Comparison of ENCODE assay signal across 25 mouse cellular contexts in genomic region chr14:122548421-122548820, GRCm38 (mm10). TPM values are rescaled to one million over a fixed set of nuclear protein-coding genes. Genes with fewer than 3 reads are reported as not detected.
"Had no signal": no experiment of that assay in that cellular context is flagged by ENCODE, and none has a peak within 500 bp of the region (broad histone marks: within the 10 kb centered on the region; RNA-seq: fewer than 3 reads in every experiment).

No protein-coding gene starts in this region.

- ATAC-seq: inflammation-experienced regulatory T-cells, adult 6 months; intestine, embryonic 16.5 days had no signal

- H3K9me3 ChIP-seq: limb, embryonic 12.5 days; limb, embryonic 15.5 days; liver, embryonic 13.5 days had no signal

- H3K9ac ChIP-seq: limb, embryonic 12.5 days; limb, embryonic 15.5 days; liver, embryonic 13.5 days had no signal

- H3K4me1 ChIP-seq: limb, embryonic 15.5 days; liver, embryonic 13.5 days had no signal

- H3K36me3 ChIP-seq: liver, embryonic 13.5 days had no signal

- H3K4me2 ChIP-seq: limb, embryonic 12.5 days; limb, embryonic 15.5 days; liver, embryonic 13.5 days; midbrain, embryonic 11.5 days had no signal

- H3K27ac ChIP-seq: limb, embryonic 12.5 days; limb, embryonic 15.5 days; liver, embryonic 13.5 days; stomach, postnatal 0 days had no signal

- DNase-seq: left cerebral cortex, postnatal 4 days; liver, embryonic 13.5 days; lung, adult 2 months; lung, postnatal 14 days; lung, postnatal 4 days; midbrain, embryonic 14.5 days; right cerebral cortex, adult 18-20 months; right cerebral cortex, postnatal 14 days; right cerebral cortex, postnatal 4 days; thymus, adult 2 months; thymus, postnatal 14 days; thymus, postnatal 4 days had no signal

- H3K4me3 ChIP-seq: limb, embryonic 12.5 days; limb, embryonic 15.5 days; liver, embryonic 13.5 days had no signal

- H3K27me3 ChIP-seq: limb, embryonic 12.5 days; limb, embryonic 15.5 days; liver, embryonic 13.5 days had no signal

RNA-seq across cellular contexts. Expression of gene Gm10837, which starts 58.0 kb away (rescaled TPM):
- total RNA-seq: layer of hippocampus, adult 18-20 months; left cerebral cortex, adult 8-10 months; megakaryocyte progenitor cell, adult 5-6 weeks; megakaryocyte-erythroid progenitor cell, adult 5-6 weeks had no signal
- polyA plus RNA-seq: intestine, embryonic 16.5 days; limb, embryonic 15.5 days; liver, embryonic 13.5 days; liver, embryonic 16.5 days; lung, adult 2 months; lung, embryonic 16.5 days; stomach, embryonic 14.5 days; stomach, postnatal 0 days; thymus, adult 2 months had no signal
